Mouse (Mus musculus): ENCODE data around the gene Mcm6.

DNA sequence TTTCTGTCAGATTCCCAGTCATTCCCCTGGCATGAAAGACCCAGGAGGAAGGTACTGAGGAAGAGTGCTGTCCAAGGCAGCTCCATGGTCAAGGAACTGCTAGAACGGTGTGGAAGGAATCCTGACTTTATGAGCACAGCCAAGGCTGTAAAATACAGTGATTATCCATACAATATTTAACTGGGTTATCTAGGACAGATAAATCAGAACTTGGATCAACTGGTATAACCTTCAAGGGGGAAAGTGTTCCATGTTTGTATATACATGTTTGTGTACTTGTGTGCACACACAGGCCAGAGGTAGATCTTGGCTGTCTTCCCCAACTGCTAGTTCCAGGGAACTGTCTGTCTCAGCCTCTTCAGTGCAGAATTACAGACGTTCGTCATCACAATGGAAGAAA lies 31.2 kb downstream of the Mcm6 start, which contains the start of gene Lct:
- TF ChIP-seq CTCF (IDR thresholded peaks at IDR 0.05; ENCODE audit: low read depth, low read length), result no peak
- no peak for TF ChIP-seq POLR2A (IDR thresholded peaks at IDR 0.05; ENCODE audit: extremely low read depth, insufficient read depth, low read length)

Data from liver, adult 2 months (tissue).